Mouse (Mus musculus) layer of hippocampus, adult 2 months (tissue): ENCODE measurements at regions not wholly inside any gene's neighbourhood (a gene's known extent, or its start where the extent isn't known, plus 50 kb on each side); places are given as distances from the start of the nearest gene placed in this dataset.

Source experiments
- DNase-seq, 2 experiments: peaks; one replicate each; pipeline ENCODE4 v3.0.0; 2022; ENCODE audit warnings: low spot score in 2 of 2
- H3K27ac ChIP-seq: fragments of 200-600 bp; 2 replicates; pipeline ENCODE4 v1.8.1; 2022
- H3K4me3 ChIP-seq: fragments of 200-600 bp; 2 replicates; pipeline ENCODE4 v1.8.1; 2022; ENCODE audit warnings: mild to moderate bottlenecking
- CTCF ChIP-seq: fragments of 200-600 bp; conservative IDR thresholded peaks from 2 replicates; pipeline ENCODE4 v1.8.1; 2022; ENCODE audit warnings: antibody characterized with exemption, mild to moderate bottlenecking, moderate library complexity

DNA sequence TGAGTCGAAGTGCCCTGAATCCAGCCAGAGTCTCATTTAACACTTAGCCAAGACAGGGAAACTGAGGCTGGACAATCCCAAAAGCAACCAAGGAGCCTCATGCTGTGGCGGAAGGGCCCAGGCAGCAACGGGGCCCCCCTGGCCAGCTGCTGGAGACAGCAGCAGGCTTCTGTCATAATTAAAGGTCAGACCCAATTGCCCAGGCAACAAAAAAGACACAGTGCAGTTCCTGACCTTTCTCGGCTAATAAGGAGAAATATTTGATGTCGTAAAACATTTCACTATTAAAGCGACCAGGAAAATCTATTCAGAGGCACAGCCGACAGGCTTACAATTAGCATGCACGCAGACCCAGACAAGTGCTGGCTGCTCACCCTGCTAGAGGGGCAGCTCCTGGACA lies 318.8 kb upstream of the Rtl1 start:
- no peak for TF ChIP-seq CTCF
- H3K27ac ChIP-seq: no peak overlapping the region
- DNase-seq: no peak
- H3K4me3 ChIP-seq: no peak overlapping the region

DNA sequence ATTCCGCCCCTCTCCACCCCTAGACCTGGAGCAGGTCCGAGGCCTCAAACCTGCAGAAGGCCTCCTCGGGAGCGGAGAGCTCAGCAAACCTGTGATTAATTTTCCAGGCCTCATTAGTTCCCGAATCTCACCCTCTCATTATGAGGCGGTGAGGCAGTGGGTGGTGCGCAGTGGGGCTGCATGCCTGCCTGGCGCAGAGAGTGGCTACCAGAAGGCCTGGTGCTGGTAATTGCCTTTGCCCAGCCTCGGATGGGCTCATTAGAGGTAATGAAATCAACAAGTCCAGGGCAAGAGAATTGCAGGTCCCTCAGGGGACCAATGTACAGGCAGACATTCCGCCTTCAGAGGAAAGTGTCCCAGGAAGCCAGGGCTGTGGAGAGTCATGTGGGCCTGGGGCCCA lies 322.0 kb upstream of the Rtl1 start:
- Histone ChIP-seq H3K4me3 (no peak overlapping the region), H3K27ac (no peak overlapping the region)
- DNase-seq: no peak
- no peak for TF ChIP-seq CTCF

GRCm38 (mm10) chr12:109925866-109926265 lies 325.7 kb upstream of the Rtl1 start:
- TF ChIP-seq CTCF: no peak
- no peak for DNase-seq
- Histone ChIP-seq H3K27ac (no peak overlapping the region), H3K4me3 (no peak overlapping the region)

- Histone ChIP-seq H3K4me3 (no peak overlapping the region), H3K27ac (no peak overlapping the region)
- peak; percentile 40 for TF ChIP-seq CTCF
- no peak for DNase-seq
Measured at GRCm38 (mm10) chr12:109926643-109927042, 326.5 kb upstream of the Rtl1 start.

DNA sequence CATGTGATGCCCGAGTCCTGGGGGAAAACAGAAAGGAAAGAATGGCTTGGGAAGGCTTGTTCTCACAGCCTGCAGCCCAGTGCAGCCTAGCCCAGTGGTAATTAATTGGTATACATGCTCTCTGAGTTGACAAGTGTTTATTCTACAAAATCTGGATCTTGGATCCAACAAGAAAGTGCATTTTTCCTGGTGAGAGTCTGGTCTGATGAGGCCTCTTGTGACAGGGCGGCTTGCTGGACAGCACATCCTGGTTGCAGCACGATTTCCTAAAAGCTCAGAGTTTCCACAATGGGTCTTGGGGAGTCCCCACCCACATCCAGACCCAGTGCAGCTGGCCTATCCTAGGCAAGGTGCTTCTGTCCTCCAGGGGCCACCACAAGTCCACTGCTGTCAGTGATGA lies 332.7 kb upstream of the Dio3 start:
- Histone ChIP-seq H3K27ac (no peak overlapping the region), H3K4me3 (no peak overlapping the region)
- TF ChIP-seq CTCF: no peak
- DNase-seq: no peak

GRCm38 (mm10) chr12:109946936-109947335 lies 331.9 kb upstream of the Dio3 start:
- no peak for TF ChIP-seq CTCF
- no peak overlapping the region for H3K4me3 ChIP-seq
- no peak for DNase-seq
- H3K27ac ChIP-seq: no peak overlapping the region

GRCm38 (mm10) chr12:109947886-109948433 lies 330.9 kb upstream of the Dio3 start:
- H3K27ac ChIP-seq: no peak overlapping the region
- no peak for TF ChIP-seq CTCF
- no peak for DNase-seq
- no peak overlapping the region for H3K4me3 ChIP-seq

DNA sequence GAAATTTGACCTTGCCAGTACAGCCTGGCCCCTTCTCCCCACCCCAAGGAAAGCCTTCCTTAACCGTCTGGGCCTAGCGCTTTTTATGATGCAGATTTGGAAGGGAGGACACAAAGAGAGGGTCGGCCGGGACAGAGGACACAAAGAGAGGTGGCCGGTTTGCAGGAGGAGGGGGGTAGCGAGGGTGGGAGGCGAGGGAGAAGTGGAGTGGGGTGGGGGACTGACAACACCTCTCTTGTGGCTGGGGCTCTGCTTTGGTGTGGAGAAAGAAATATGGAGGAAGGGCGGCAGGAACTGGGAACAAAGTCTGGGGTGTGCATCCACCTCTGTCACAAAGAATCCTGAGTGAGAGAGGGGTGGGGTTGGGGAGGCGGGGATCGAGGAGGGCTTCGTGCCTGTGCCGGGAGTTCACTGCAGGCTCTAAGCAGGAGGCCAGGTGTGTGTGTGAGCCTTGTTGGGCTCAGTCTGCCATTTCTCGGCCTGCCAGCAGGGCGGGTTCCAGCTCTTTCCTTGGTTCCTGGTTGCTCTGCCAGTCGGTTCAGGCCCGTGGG lies 330.4 kb upstream of the Dio3 start:
- DNase-seq: no peak
- Histone ChIP-seq H3K4me3 (no peak overlapping the region), H3K27ac (no peak overlapping the region)
- peak; percentile 59 for TF ChIP-seq CTCF

DNA sequence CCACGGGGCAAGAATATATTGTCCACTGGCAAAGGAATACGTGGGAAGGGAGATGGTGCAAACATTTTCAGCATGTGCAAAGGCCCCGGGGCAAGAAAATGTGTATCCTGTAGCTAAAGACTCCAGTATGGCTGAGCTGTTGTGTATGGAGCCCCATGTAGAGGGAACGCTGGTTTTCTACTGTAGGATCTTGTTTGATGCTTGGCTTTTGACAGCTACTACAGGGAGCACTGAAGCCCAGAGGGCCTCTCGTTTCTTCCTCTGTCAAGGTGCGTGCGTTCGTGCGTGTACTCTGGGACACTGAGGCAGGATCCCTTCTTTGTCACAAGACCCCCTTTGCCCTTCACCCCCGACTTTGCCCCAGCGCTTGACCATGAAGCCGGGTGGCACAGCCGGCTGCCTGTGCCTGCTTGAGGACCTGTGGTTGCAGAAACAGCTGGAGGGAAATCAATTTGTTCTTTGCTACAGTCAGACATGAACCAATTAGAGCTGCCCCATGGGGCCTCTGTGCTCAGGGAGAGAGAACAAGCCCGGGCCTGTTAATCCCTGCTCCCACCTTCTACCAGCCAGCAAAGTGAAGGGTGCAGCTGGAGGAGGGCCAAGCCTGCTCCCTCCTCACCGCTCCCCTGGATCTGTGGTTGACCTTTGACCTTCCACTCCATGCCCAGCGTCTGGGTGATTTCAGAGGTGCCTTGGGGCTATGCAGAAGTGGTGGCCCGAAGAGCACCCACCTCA lies 329.5 kb upstream of the Dio3 start:
- Histone ChIP-seq H3K4me3 (no peak overlapping the region), H3K27ac (no peak overlapping the region)
- no peak for TF ChIP-seq CTCF
- no peak for DNase-seq

DNA sequence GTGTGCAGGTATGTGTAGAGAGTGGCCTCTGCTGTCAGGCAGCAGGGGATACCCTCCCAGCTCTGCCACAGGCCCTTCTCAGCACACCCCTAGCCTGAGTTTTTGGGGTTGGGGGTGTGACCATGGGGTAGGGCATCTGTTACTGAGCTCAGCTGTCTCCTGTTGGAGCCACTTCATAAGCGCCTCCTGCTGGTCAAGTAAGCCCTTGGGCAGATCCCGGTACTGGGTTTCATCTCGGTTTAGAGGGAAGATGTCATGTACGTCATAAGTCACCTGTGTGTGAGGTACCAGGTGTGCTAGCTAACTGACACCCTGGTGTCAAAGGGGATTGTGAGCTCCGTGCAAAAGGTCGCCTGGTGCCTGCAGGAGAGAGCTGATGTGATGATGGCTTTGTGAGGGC lies 328.2 kb upstream of the Dio3 start:
- no peak for DNase-seq
- H3K27ac ChIP-seq: no peak overlapping the region
- no peak overlapping the region for H3K4me3 ChIP-seq
- peak; percentile 47 for TF ChIP-seq CTCF

DNA sequence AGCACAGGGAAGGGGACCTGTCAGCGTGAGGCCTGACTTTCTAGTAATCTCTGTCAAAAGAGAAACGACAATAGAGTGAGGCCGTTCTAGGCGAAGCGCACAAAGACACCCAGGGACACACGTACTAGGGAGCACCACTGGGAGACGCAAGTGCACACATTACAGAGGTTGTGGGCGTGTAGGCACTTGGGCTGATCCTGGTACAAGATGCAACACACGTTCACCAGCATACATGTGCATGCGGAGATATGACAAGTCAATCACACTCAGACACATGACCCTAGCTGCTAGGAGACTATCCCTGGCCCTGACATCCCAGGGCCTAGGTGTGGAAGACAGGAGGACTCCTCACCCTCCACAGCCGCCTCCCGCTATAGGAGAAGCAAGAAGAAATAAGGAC lies 327.4 kb upstream of the Dio3 start:
- H3K4me3 ChIP-seq: no peak overlapping the region
- TF ChIP-seq CTCF: no peak
- no peak for DNase-seq
- no peak overlapping the region for H3K27ac ChIP-seq

DNA sequence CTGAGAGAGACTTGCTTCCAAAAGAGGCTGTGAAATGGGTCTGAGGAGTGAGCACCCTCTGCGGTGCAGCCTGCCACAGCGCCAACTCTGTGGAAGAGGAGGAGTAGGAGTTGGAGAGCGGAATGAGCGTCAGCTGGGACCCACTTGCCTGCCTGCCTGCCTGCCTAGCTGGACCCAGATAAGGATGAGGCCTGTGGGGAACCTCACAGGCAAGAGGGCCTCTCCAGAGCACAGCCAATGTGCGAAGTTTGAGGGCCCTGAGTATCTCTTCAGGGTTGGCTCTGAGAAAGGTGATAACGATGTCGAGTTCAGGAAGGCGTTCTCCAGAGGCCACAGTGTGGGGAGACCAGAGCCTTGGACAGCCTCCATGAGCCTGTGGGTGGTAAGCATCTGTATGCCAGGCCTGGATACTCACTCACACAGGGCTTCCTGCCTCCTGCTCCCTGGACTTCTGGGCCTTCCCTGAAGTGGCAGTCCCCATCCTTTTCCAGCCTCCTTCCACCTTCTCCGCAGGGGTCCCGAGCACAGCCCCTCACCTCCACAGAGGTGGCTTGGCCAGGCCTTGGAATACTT lies 326.9 kb upstream of the Dio3 start:
- H3K4me3 ChIP-seq: no peak overlapping the region
- no peak for DNase-seq
- no peak overlapping the region for H3K27ac ChIP-seq
- TF ChIP-seq CTCF: no peak

GRCm38 (mm10) chr12:109952933-109953332 lies 325.9 kb upstream of the Dio3 start:
- Histone ChIP-seq H3K4me3 (no peak overlapping the region), H3K27ac (no peak overlapping the region)
- peak; percentile 44 for TF ChIP-seq CTCF
- no peak for DNase-seq

DNA sequence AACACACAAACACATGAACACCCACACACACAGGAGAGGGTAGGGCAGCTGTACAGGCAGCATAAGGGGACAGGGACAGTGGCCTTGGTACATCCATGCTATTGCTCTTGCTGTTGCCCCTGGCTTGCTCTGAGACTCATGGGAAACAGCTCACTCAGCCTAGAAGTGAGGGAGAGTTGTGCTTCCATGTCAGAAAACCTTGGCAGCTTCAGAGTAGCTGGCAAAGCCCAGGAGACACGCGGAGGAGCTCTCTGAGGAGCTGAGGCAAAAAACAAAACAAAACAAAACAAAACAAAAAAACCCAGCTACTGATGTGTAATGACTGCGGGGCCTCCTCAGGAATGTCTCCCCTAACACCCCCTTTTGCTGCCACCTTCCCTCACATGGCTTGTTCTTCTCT lies 321.6 kb upstream of the Dio3 start:
- no peak overlapping the region for H3K4me3 ChIP-seq
- TF ChIP-seq CTCF: no peak
- H3K27ac ChIP-seq: no peak overlapping the region
- no peak for DNase-seq
